Mouse (Mus musculus) urinary bladder, postnatal 4 days (tissue): ENCODE results near the gene Ret.

Source experiments
- DNase-seq, 2 experiments: peaks; one replicate each; pipeline ENCODE4 v3.0.0; 2021 to 2022; ENCODE audit warnings: low spot score in 2 of 2

Ret gene

GRCm38 (mm10) chr6:118173975-118174328 is 23.6 kb downstream of the Ret start:
- no peak for DNase-seq

GRCm38 (mm10) chr6:118173251-118173974 is 24.1 kb downstream of the Ret start:
- DNase-seq, result no peak

GRCm38 (mm10) chr6:118171386-118171785 is 26.1 kb downstream of the Ret start:
- DNase-seq, result no peak

- DNase-seq, result peak in 1 of 2 experiments; percentile 58
Measured at GRCm38 (mm10) chr6:118168106-118168505, 29.4 kb downstream of the Ret start.

GRCm38 (mm10) chr6:118167013-118167412 is 30.5 kb downstream of the Ret start:
- peak in 1 of 2 experiments; percentile 32 for DNase-seq

GRCm38 (mm10) chr6:118165516-118165915 is 32.0 kb downstream of the Ret start:
- DNase-seq, result peak in 1 of 2 experiments; percentile 49

- peak in 1 of 2 experiments; percentile 50 for DNase-seq
Measured at GRCm38 (mm10) chr6:118164691-118165090, 32.8 kb downstream of the Ret start.

- peak in 1 of 2 experiments; percentile 53 for DNase-seq
Measured at GRCm38 (mm10) chr6:118163086-118163485, 34.4 kb downstream of the Ret start.

GRCm38 (mm10) chr6:118162457-118163082 is 34.9 kb downstream of the Ret start:
- peak in 1 of 2 experiments; percentile 51 for DNase-seq

GRCm38 (mm10) chr6:118153091-118153490 is 44.4 kb downstream of the Ret start:
- DNase-seq, result no peak

- DNase-seq, result no peak
Measured at GRCm38 (mm10) chr6:118150988-118151387, 46.5 kb downstream of the Ret start.

- DNase-seq, result no peak
Measured at GRCm38 (mm10) chr6:118150538-118150937, 47.0 kb downstream of the Ret start.

- no peak for DNase-seq
Measured at GRCm38 (mm10) chr6:118150128-118150527, 47.4 kb downstream of the Ret start.

GRCm38 (mm10) chr6:118140961-118141360 is 56.6 kb downstream of the Ret start:
- no peak for DNase-seq

- peak; percentile 95 for DNase-seq
Measured at GRCm38 (mm10) chr6:118138731-118139709, 58.5 kb downstream of the Ret start, which contains the start of gene Csgalnact2. Csgalnact2 (minus strand) TSS chr6:118139140.

- DNase-seq, result no peak
Measured at GRCm38 (mm10) chr6:118137148-118137547, 60.4 kb downstream of the Ret start.

GRCm38 (mm10) chr6:118134461-118134860 is 63.1 kb downstream of the Ret start:
- DNase-seq, result no peak

GRCm38 (mm10) chr6:118130022-118130421 is 67.5 kb downstream of the Ret start:
- DNase-seq, result no peak

GRCm38 (mm10) chr6:118127827-118128487 is 69.6 kb downstream of the Ret start:
- DNase-seq, result no peak

GRCm38 (mm10) chr6:118127198-118127597 is 70.3 kb downstream of the Ret start:
- DNase-seq, result no peak

GRCm38 (mm10) chr6:118126577-118126976 is 70.9 kb downstream of the Ret start:
- DNase-seq, result no peak
